Mouse (Mus musculus) ES-E14 (cell line): ENCODE data around the gene Top1.

Experiments used
- CHD2 ChIP-seq: IDR thresholded peaks from 2 replicates; pipeline ENCODE4 v1.6.1; 2014; ENCODE audit warnings: mild to moderate bottlenecking, low read depth, low read length, inconsistent platforms
- MAFK ChIP-seq: IDR thresholded peaks from 2 replicates; pipeline ENCODE4 v1.6.1; 2014; ENCODE audit warnings: mild to moderate bottlenecking, low read depth, low read length, inconsistent platforms; ENCODE audit not compliant: insufficient read depth

- TF ChIP-seq CHD2 = no peak
- TF ChIP-seq MAFK = no peak
Observed at GRCm38 (mm10) chr2:160628666-160629527, 16.8 kb upstream of the Top1 start.
